Mouse (Mus musculus): Measurements from ENCODE around the gene Cycs.

- TF ChIP-seq CTCF (conservative IDR thresholded peaks at IDR 0.05; ENCODE audit: insufficient read depth, insufficient read length, low read depth, low read length) (no peak), POLR2A (IDR thresholded peaks at IDR 0.05; ENCODE audit: low read depth, low read length) (no peak)
Measured at GRCm38 (mm10) chr6:50571661-50572060, 5.3 kb upstream of the Cycs start.

Data from kidney, adult 2 months (tissue).